Mouse (Mus musculus): ENCODE measurements at regions not wholly inside any gene's neighbourhood (a gene's known extent, or its start where the extent isn't known, plus 50 kb on each side); places are given as distances from the start of the nearest gene placed in this dataset.

GRCm38 (mm10) chr1:151125764-151126485 is 56.4 kb upstream of the Gm47985 start:
- 0 out of 2 replicates have a peak, but pooled peaks cover 3% of the 10 kb centered on the region for H3K4me1 ChIP-seq
- no peak overlapping the region for H3K9ac ChIP-seq
- no peak overlapping the region for H3K4me2 ChIP-seq
- H3K27ac ChIP-seq, result no peak overlapping the region
- H3K4me3 ChIP-seq, result no peak overlapping the region
- no peaks in the 10 kb centered on the region for H3K36me3 ChIP-seq
- no peak for ATAC-seq (ENCODE audit: borderline replicate concordance, extremely low read depth, low FRiP score, low TSS enrichment)
- H3K27me3 ChIP-seq, result no peaks in the 10 kb centered on the region
- H3K9me3 ChIP-seq, result no peaks in the 10 kb centered on the region
- 63% methylated on average over 3 of the region's 3 CpGs for whole genome bisulfite sequencing

- Histone ChIP-seq H3K27ac (no peak overlapping the region), H3K36me3 (no peaks in the 10 kb centered on the region), H3K4me3 (no peak overlapping the region), H3K9me3 (no peaks in the 10 kb centered on the region), H3K27me3 (no peaks in the 10 kb centered on the region), H3K4me2 (no peak overlapping the region), H3K4me1 (0 out of 2 replicates have a peak, but pooled peaks cover 3% of the 10 kb centered on the region), H3K9ac (no peak overlapping the region)
- 37% methylated on average over 1 of the region's 1 CpGs for WGBS
- no peak for ATAC-seq (ENCODE audit: borderline replicate concordance, extremely low read depth, low FRiP score, low TSS enrichment)
These were observed 55.6 kb upstream of the Gm47985 start for GRCm38 (mm10) chr1:151126756-151127155.

- 47% methylated on average over 5 of the region's 5 CpGs for WGBS
- H3K4me1 ChIP-seq, result 0 out of 2 replicates have a peak, but pooled peaks cover 3% of the 10 kb centered on the region
- no peak for ATAC-seq (ENCODE audit: borderline replicate concordance, extremely low read depth, low FRiP score, low TSS enrichment)
- H3K9me3 ChIP-seq, result no peaks in the 10 kb centered on the region
- no peak overlapping the region for H3K4me3 ChIP-seq
- no peak overlapping the region for H3K27ac ChIP-seq
- no peaks in the 10 kb centered on the region for H3K36me3 ChIP-seq
- no peak overlapping the region for H3K4me2 ChIP-seq
- no peaks in the 10 kb centered on the region for H3K27me3 ChIP-seq
- no peak overlapping the region for H3K9ac ChIP-seq
These were observed 54.3 kb upstream of the Gm47985 start for GRCm38 (mm10) chr1:151128005-151128404.

GRCm38 (mm10) chr1:151128955-151129354 is 53.4 kb upstream of the Gm47985 start:
- ATAC-seq (ENCODE audit: borderline replicate concordance, extremely low read depth, low FRiP score, low TSS enrichment), result no peak
- Histone ChIP-seq H3K27ac (no peak overlapping the region), H3K27me3 (no peaks in the 10 kb centered on the region), H3K9me3 (no peaks in the 10 kb centered on the region), H3K4me1 (0 out of 2 replicates have a peak, but pooled peaks cover 3% of the 10 kb centered on the region), H3K4me3 (no peak overlapping the region), H3K36me3 (no peaks in the 10 kb centered on the region), H3K9ac (no peak overlapping the region), H3K4me2 (no peak overlapping the region)

- no peaks in the 10 kb centered on the region for H3K36me3 ChIP-seq
- H3K9me3 ChIP-seq, result no peaks in the 10 kb centered on the region
- 0 out of 2 replicates have a peak, but pooled peaks cover 3% of the 10 kb centered on the region for H3K4me1 ChIP-seq
- H3K4me3 ChIP-seq, result no peak overlapping the region
- no peak overlapping the region for H3K27ac ChIP-seq
- no peak overlapping the region for H3K9ac ChIP-seq
- WGBS, result 42% methylated on average over 6 of the region's 6 CpGs
- no peaks in the 10 kb centered on the region for H3K27me3 ChIP-seq
- no peak for ATAC-seq (ENCODE audit: borderline replicate concordance, extremely low read depth, low FRiP score, low TSS enrichment)
- no peak overlapping the region for H3K4me2 ChIP-seq
These were observed 52.3 kb upstream of the Gm47985 start for GRCm38 (mm10) chr1:151130036-151130435.

GRCm38 (mm10) chr1:151130845-151131626 is 51.3 kb upstream of the Gm47985 start:
- H3K27me3 ChIP-seq, result no peaks in the 10 kb centered on the region
- H3K9me3 ChIP-seq, result no peaks in the 10 kb centered on the region
- H3K36me3 ChIP-seq, result no peaks in the 10 kb centered on the region
- no peak overlapping the region for H3K4me3 ChIP-seq
- H3K27ac ChIP-seq, result no peak overlapping the region
- H3K4me1 ChIP-seq, result 0 out of 2 replicates have a peak, but pooled peaks cover 3% of the 10 kb centered on the region
- WGBS, result 54% methylated on average over 5 of the region's 5 CpGs
- H3K9ac ChIP-seq, result no peak overlapping the region
- ATAC-seq (ENCODE audit: borderline replicate concordance, extremely low read depth, low FRiP score, low TSS enrichment), result no peak
- H3K4me2 ChIP-seq, result no peak overlapping the region

- Histone ChIP-seq H3K4me1 (0 out of 2 replicates have a peak, but pooled peaks cover 3% of the 10 kb centered on the region), H3K27ac (no peak overlapping the region), H3K27me3 (no peaks in the 10 kb centered on the region), H3K36me3 (no peaks in the 10 kb centered on the region), H3K9ac (no peak overlapping the region), H3K4me2 (no peak overlapping the region), H3K9me3 (no peaks in the 10 kb centered on the region), H3K4me3 (no peak overlapping the region)
- WGBS, result 52% methylated on average over 4 of the region's 4 CpGs
- no peak for ATAC-seq (ENCODE audit: borderline replicate concordance, extremely low read depth, low FRiP score, low TSS enrichment)
These were observed 50.6 kb upstream of the Gm47985 start for GRCm38 (mm10) chr1:151131627-151132284.
